Mouse (Mus musculus): Measurements from ENCODE around the gene Nln. TPM values are rescaled to one million over a fixed set of nuclear protein-coding genes. Genes with fewer than 3 reads are reported as not detected.

Nln gene
- polyA plus RNA-seq, 1 experiment from 2014 or later: 24.3 TPM

DNA sequence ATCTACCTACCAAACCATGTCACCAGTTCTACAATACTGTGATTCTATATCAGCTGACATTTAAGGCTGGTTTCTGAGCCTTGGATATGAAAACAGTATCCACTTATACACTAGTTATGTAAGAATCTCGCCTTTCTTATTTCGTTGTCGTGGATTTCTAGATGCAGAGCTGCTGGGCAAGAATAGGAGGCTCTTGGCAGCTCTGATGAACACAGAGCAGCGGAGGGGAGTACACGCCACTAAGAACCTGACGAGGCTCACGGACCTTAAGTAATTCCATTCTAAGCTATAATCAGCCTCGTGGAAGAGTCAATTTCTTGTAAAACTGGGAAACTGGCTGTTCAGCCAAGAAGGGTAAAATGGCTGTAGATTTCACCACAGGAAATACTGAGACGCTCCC lies 37.1 kb downstream of the Nln start:
- Histone ChIP-seq H3K4me1 (ENCODE audit: control insufficient read depth, insufficient read depth, low read length) (no peaks in the 10 kb centered on the region), H3K9me3 (replicated peaks; ENCODE audit: control insufficient read depth, low read length) (no peaks in the 10 kb centered on the region), H3K27me3 (ENCODE audit: control insufficient read depth, insufficient read depth, low read length) (no peaks in the 10 kb centered on the region), H3K36me3 (replicated peaks; ENCODE audit: control insufficient read depth, insufficient read depth, low read depth, low read length) (no peaks in the 10 kb centered on the region; the same call in 1 of the 2 replicates), H3K9ac (replicated peaks; ENCODE audit: low read length) (no peak overlapping the region), H3K4me3 (ENCODE audit: low read depth, low read length) (no peak overlapping the region), H3K4me2 (ENCODE audit: low read depth, low read length) (no peak overlapping the region), H3K27ac (replicated peaks; ENCODE audit: low read depth, low read length) (no peak overlapping the region)
- WGBS: 87% methylated on average over 9 of the region's 9 CpGs
- DNase-seq (ENCODE audit: low spot score) (no peak), ATAC-seq (replicated peaks; ENCODE audit: insufficient number of reproducible peaks, low FRiP score, low TSS enrichment, low read depth) (no peak)

GRCm38 (mm10) chr13:104070703-104071102 lies 38.7 kb downstream of the Nln start:
- Histone ChIP-seq H3K36me3 (replicated peaks; ENCODE audit: control insufficient read depth, insufficient read depth, low read depth, low read length) (no peaks in the 10 kb centered on the region; the same call in 1 of the 2 replicates), H3K4me3 (ENCODE audit: low read depth, low read length) (no peak overlapping the region), H3K27me3 (ENCODE audit: control insufficient read depth, insufficient read depth, low read length) (no peaks in the 10 kb centered on the region), H3K4me1 (ENCODE audit: control insufficient read depth, insufficient read depth, low read length) (no peaks in the 10 kb centered on the region), H3K9ac (replicated peaks; ENCODE audit: low read length) (no peak overlapping the region), H3K27ac (replicated peaks; ENCODE audit: low read depth, low read length) (no peak overlapping the region), H3K4me2 (ENCODE audit: low read depth, low read length) (no peak overlapping the region), H3K9me3 (replicated peaks; ENCODE audit: control insufficient read depth, low read length) (no peaks in the 10 kb centered on the region)
- no peak for DNase-seq (ENCODE audit: low spot score)
- WGBS: 79% methylated on average over 3 of the region's 3 CpGs
- ATAC-seq (replicated peaks; ENCODE audit: insufficient number of reproducible peaks, low FRiP score, low TSS enrichment, low read depth): no peak

- H3K27ac ChIP-seq (replicated peaks; ENCODE audit: low read depth, low read length): no peak overlapping the region
- WGBS: 94% methylated on average over 11 of the region's 11 CpGs
- H3K4me3 ChIP-seq (ENCODE audit: low read depth, low read length): no peak overlapping the region
- no peaks in the 10 kb centered on the region for H3K4me1 ChIP-seq (ENCODE audit: control insufficient read depth, insufficient read depth, low read length)
- no peaks in the 10 kb centered on the region; the same call in 1 of the 2 replicates for H3K36me3 ChIP-seq (replicated peaks; ENCODE audit: control insufficient read depth, insufficient read depth, low read depth, low read length)
- no peak overlapping the region for H3K9ac ChIP-seq (replicated peaks; ENCODE audit: low read length)
- no peak for DNase-seq (ENCODE audit: low spot score)
- no peaks in the 10 kb centered on the region for H3K27me3 ChIP-seq (ENCODE audit: control insufficient read depth, insufficient read depth, low read length)
- H3K9me3 ChIP-seq (replicated peaks; ENCODE audit: control insufficient read depth, low read length): no peaks in the 10 kb centered on the region
- no peak for ATAC-seq (replicated peaks; ENCODE audit: insufficient number of reproducible peaks, low FRiP score, low TSS enrichment, low read depth)
- H3K4me2 ChIP-seq (ENCODE audit: low read depth, low read length): no peak overlapping the region
These were observed 40.2 kb downstream of the Nln start for GRCm38 (mm10) chr13:104069216-104069615.

DNA sequence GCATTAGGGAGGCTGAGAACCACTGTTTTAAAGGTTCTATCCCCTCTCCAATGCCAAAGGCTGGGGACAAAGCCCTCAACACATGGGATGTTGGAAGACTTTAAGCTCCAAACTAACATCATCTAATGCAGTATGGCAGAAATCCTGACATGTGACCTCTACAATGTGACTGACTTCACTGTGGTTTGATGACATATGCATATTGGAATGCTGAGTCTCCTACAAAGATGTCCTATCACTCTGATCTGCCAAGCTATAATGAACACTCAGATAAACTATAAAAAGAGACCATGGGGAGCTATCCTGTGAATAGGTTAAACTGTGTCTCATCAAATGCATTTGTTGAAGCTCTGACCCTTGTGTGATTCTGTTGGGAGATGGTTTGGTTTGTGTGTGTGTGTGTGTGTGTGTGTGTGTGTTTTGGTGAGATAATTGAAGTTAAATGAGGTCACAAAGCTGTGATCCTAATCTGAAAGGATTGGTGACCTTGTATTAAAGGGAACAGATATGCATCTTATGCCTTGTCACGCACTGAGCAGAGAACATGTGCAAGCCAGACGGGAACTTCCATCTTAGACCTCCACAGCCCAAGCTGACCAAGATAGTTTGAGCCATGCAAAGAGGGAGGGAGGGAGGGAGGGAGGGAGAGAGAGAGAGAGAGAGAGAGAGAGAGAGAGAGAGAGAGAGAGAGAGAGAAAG lies 43.6 kb downstream of the Nln start:
- Histone ChIP-seq H3K27me3 (ENCODE audit: control insufficient read depth, insufficient read depth, low read length) (no peaks in the 10 kb centered on the region), H3K4me2 (ENCODE audit: low read depth, low read length) (no peak overlapping the region), H3K36me3 (replicated peaks; ENCODE audit: control insufficient read depth, insufficient read depth, low read depth, low read length) (no peaks in the 10 kb centered on the region), H3K9me3 (replicated peaks; ENCODE audit: control insufficient read depth, low read length) (no peaks in the 10 kb centered on the region), H3K9ac (replicated peaks; ENCODE audit: low read length) (no peak overlapping the region), H3K4me3 (ENCODE audit: low read depth, low read length) (no peak overlapping the region), H3K27ac (replicated peaks; ENCODE audit: low read depth, low read length) (no peak overlapping the region), H3K4me1 (ENCODE audit: control insufficient read depth, insufficient read depth, low read length) (no peaks in the 10 kb centered on the region)
- ATAC-seq (replicated peaks; ENCODE audit: insufficient number of reproducible peaks, low FRiP score, low TSS enrichment, low read depth): no peak
- DNase-seq (ENCODE audit: low spot score): no peak
- 43% methylated on average over 2 of the region's 2 CpGs for WGBS

GRCm38 (mm10) chr13:104063061-104063460 lies 46.4 kb downstream of the Nln start:
- WGBS: 48% methylated on average over 9 of the region's 9 CpGs

GRCm38 (mm10) chr13:104061975-104062750 lies 47.3 kb downstream of the Nln start:
- no peak overlapping the region for H3K4me3 ChIP-seq (ENCODE audit: low read depth, low read length)
- H3K9ac ChIP-seq (replicated peaks; ENCODE audit: low read length): no peak overlapping the region
- H3K27me3 ChIP-seq (ENCODE audit: control insufficient read depth, insufficient read depth, low read length): no peaks in the 10 kb centered on the region
- no peaks in the 10 kb centered on the region for H3K9me3 ChIP-seq (replicated peaks; ENCODE audit: control insufficient read depth, low read length)
- no peak overlapping the region for H3K4me2 ChIP-seq (ENCODE audit: low read depth, low read length)
- WGBS: 53% methylated on average over 2 of the region's 2 CpGs
- H3K27ac ChIP-seq (replicated peaks; ENCODE audit: low read depth, low read length): no peak overlapping the region
- no peaks in the 10 kb centered on the region for H3K36me3 ChIP-seq (replicated peaks; ENCODE audit: control insufficient read depth, insufficient read depth, low read depth, low read length)
- H3K4me1 ChIP-seq (ENCODE audit: control insufficient read depth, insufficient read depth, low read length): no peaks in the 10 kb centered on the region
- ATAC-seq (replicated peaks; ENCODE audit: insufficient number of reproducible peaks, low FRiP score, low TSS enrichment, low read depth): no peak; the same call in 1 of the 2 replicates
- no peak for DNase-seq (ENCODE audit: low spot score)

More at GRCm38 (mm10) chr13:104063061-104063460, 46.4 kb downstream of the Nln start:
- Histone ChIP-seq H3K4me1 (ENCODE audit: control insufficient read depth, insufficient read depth, low read length) (no peaks in the 10 kb centered on the region), H3K4me3 (ENCODE audit: low read depth, low read length) (no peak overlapping the region), H3K9ac (replicated peaks; ENCODE audit: low read length) (no peak overlapping the region), H3K27ac (replicated peaks; ENCODE audit: low read depth, low read length) (no peak overlapping the region), H3K36me3 (replicated peaks; ENCODE audit: control insufficient read depth, insufficient read depth, low read depth, low read length) (no peaks in the 10 kb centered on the region), H3K27me3 (ENCODE audit: control insufficient read depth, insufficient read depth, low read length) (no peaks in the 10 kb centered on the region), H3K4me2 (ENCODE audit: low read depth, low read length) (no peak overlapping the region), H3K9me3 (replicated peaks; ENCODE audit: control insufficient read depth, low read length) (no peaks in the 10 kb centered on the region)
- peak; percentile 50 for DNase-seq (ENCODE audit: low spot score)
- ATAC-seq (replicated peaks; ENCODE audit: insufficient number of reproducible peaks, low FRiP score, low TSS enrichment, low read depth): no peak; the same call in 1 of the 2 replicates

DNA sequence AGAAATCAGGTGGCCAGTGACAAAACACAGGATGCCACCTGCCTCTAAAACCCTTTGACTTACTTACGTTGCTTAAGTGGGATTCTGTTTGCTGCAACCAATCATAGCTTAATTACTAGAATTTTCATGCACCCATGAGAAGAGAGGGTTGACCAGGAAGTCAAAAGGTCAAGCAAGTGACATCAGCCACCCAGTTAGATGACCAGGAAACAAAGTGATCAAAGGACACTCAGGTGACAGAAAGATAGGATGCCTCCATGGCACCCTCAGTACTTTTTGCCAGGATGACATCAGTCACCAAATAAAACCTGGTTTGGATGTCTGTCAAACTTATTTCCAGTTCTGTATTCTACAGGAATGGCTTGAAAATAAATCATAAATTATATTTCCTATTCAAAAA lies 49.2 kb downstream of the Nln start:
- WGBS: 63% methylated on average over 1 of the region's 1 CpGs
- Histone ChIP-seq H3K4me1 (ENCODE audit: control insufficient read depth, insufficient read depth, low read length) (no peaks in the 10 kb centered on the region), H3K4me2 (ENCODE audit: low read depth, low read length) (no peak overlapping the region), H3K36me3 (replicated peaks; ENCODE audit: control insufficient read depth, insufficient read depth, low read depth, low read length) (no peaks in the 10 kb centered on the region), H3K27me3 (ENCODE audit: control insufficient read depth, insufficient read depth, low read length) (no peaks in the 10 kb centered on the region), H3K9me3 (replicated peaks; ENCODE audit: control insufficient read depth, low read length) (no peaks in the 10 kb centered on the region), H3K9ac (replicated peaks; ENCODE audit: low read length) (no peak overlapping the region), H3K4me3 (ENCODE audit: low read depth, low read length) (no peak overlapping the region), H3K27ac (replicated peaks; ENCODE audit: low read depth, low read length) (no peak overlapping the region)
- DNase-seq (ENCODE audit: low spot score) (no peak), ATAC-seq (replicated peaks; ENCODE audit: insufficient number of reproducible peaks, low FRiP score, low TSS enrichment, low read depth) (no peak)

- Histone ChIP-seq H3K36me3 (replicated peaks; ENCODE audit: control insufficient read depth, insufficient read depth, low read depth, low read length) (no peaks in the 10 kb centered on the region), H3K9ac (replicated peaks; ENCODE audit: low read length) (no peak overlapping the region), H3K4me3 (ENCODE audit: low read depth, low read length) (no peak overlapping the region), H3K27ac (replicated peaks; ENCODE audit: low read depth, low read length) (no peak overlapping the region), H3K4me2 (ENCODE audit: low read depth, low read length) (no peak overlapping the region), H3K4me1 (ENCODE audit: control insufficient read depth, insufficient read depth, low read length) (no peaks in the 10 kb centered on the region), H3K27me3 (ENCODE audit: control insufficient read depth, insufficient read depth, low read length) (no peaks in the 10 kb centered on the region), H3K9me3 (replicated peaks; ENCODE audit: control insufficient read depth, low read length) (no peaks in the 10 kb centered on the region)
- WGBS: 87% methylated on average over 4 of the region's 4 CpGs
- ATAC-seq (replicated peaks; ENCODE audit: insufficient number of reproducible peaks, low FRiP score, low TSS enrichment, low read depth) (no peak), DNase-seq (ENCODE audit: low spot score) (no peak)
These were observed 49.9 kb downstream of the Nln start for GRCm38 (mm10) chr13:104059536-104059935.
